Mouse (Mus musculus) cerebellum, postnatal 36 days (tissue): ENCODE data around the gene Atp10a.
"Not testable (repeated sequence)": the region's sequence is repeated elsewhere in the genome, so short reads cannot be mapped to it uniquely, and the experiment has no call there.

Experiments used
- DNase-seq, 2 experiments: peaks; one replicate each; pipeline ENCODE4 v3.0.0; 2021 to 2022; ENCODE audit warnings: mixed read lengths in 2 of 2

The Atp10a gene

GRCm38 (mm10) chr7:58801791-58802190, 145.8 kb downstream of the Atp10a start:
- DNase-seq = no peak

- no peak for DNase-seq
Measured at GRCm38 (mm10) chr7:58822147-58822681, 166.2 kb downstream of the Atp10a start.

- DNase-seq = no peak
Measured at GRCm38 (mm10) chr7:58824686-58825085, 168.7 kb downstream of the Atp10a start.

- DNase-seq = no peak
Measured at GRCm38 (mm10) chr7:58829111-58829510, 173.1 kb downstream of the Atp10a start.

- not testable (repeated sequence) for DNase-seq
Measured at GRCm38 (mm10) chr7:58836855-58837606, 181.1 kb downstream of the Atp10a start.

GRCm38 (mm10) chr7:58840367-58840766, 184.4 kb downstream of the Atp10a start:
- no peak for DNase-seq

- no peak for DNase-seq
Measured at GRCm38 (mm10) chr7:58841066-58841465, 185.1 kb downstream of the Atp10a start.

GRCm38 (mm10) chr7:58842818-58843217, 186.9 kb downstream of the Atp10a start:
- peak; percentile 8 to 43 for DNase-seq

GRCm38 (mm10) chr7:58843767-58844445, 187.9 kb downstream of the Atp10a start:
- peak; percentile 88 to 89 for DNase-seq

GRCm38 (mm10) chr7:58844449-58844848, 188.5 kb downstream of the Atp10a start:
- DNase-seq = peak in 1 of 2 experiments; percentile 9

GRCm38 (mm10) chr7:58858921-58859320, 203.0 kb downstream of the Atp10a start:
- no peak for DNase-seq

GRCm38 (mm10) chr7:58863174-58863573, 207.2 kb downstream of the Atp10a start:
- DNase-seq = no peak

GRCm38 (mm10) chr7:58866865-58867614, 211.1 kb downstream of the Atp10a start:
- no peak for DNase-seq

GRCm38 (mm10) chr7:58870661-58871060, 214.7 kb downstream of the Atp10a start:
- no peak for DNase-seq

GRCm38 (mm10) chr7:58873676-58874075, 217.7 kb downstream of the Atp10a start:
- DNase-seq = no peak
